Mouse (Mus musculus) brain, adult 2 months (tissue): ENCODE data around the gene St3gal3.
A peak's percentile ranks its signal among the peaks of the same experiment; 100 is the strongest.

Source experiments
- DNase-seq: peaks from one replicate; pipeline ENCODE4 v3.0.0; 2011; ENCODE audit warnings: low read depth, low spot score

Gene St3gal3

DNA sequence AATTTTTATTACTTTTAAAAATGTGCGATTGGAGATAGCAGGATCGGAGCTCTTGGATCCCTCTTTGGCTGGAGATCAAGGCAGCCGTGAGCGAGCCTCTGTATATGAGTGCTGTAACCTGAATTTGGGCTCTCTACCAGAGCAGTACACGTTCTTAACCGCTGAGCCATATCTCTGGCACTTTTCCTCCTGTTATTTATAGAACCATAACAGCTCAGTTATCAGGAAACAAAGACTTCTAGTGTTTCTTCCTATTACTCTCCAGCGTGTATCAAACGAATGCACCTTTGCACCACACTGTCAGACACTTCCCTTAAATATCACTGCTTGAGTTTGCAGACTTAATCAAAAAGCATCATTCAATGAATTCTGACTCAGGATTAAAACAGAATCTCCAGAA, 147.9 kb downstream of the St3gal3 start:
- DNase-seq: peak; percentile 43

DNA sequence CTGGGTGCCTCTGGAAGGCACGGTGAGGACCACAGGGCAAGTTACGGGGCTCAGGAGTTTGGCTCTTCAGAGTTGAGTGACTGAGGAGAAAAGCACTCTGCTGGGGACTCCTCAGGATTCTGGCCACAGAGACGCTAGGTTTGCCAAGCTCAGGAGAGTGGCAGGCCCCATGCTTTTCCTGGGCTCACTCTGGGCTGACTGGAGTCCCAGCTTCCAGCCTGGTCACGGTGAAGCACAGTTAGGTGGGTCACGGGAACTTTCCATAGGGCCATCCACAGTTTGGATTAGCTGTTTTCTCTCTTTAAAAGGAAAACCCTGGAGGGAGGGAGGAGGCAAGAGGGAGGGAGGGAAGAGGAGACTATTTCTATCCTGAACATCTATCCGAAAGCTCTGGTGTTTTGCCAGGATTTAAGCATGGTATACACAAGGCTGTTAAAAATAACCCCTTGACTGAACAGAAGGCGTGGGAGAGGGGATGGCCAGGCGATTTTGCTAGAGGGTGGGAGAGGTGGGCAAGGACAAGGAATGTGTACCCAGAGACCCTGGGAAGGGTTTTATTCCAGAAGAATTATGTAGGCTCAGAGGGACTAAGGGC, 149.6 kb downstream of the St3gal3 start:
- peak; percentile 87 for DNase-seq

DNA sequence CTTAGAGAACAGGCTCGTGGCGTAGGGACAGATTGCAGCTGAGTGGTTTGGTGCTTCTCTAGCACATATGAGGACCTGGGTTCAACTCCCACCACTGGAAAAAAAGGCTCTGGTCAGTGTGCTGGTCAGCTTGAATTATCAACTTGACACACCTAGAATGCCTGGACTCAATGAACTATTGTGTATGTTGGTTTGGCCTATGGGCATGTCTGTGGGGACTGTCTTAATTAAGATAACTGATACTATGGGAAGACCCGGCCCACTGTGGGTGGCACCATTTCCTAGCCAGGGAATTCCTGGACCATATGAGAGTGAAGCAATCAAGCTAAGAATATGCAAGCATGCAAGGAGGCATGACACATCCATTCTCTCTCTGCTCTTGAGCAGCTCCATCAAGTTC, 150.5 kb downstream of the St3gal3 start:
- no peak for DNase-seq

DNA sequence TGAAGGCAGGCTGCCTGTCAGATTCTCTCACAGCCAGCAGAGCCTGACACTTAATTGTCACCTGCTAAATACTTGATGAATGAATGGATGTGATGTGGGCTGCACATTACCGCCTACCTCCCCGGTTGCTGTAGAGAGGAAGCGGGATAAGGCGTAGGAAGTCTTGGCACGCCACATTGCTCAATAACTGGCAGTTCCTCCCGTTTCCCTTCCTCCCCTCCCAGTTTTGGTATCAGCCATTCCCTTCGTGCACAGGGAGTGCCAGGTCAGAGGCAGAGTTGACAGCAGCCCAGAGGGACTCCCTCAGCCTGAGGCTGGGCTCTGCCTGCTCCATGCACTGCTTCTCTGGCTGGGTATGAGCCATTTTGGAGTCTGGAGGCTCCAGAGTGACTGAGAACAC, 152.0 kb downstream of the St3gal3 start:
- peak; percentile 87 for DNase-seq

DNA sequence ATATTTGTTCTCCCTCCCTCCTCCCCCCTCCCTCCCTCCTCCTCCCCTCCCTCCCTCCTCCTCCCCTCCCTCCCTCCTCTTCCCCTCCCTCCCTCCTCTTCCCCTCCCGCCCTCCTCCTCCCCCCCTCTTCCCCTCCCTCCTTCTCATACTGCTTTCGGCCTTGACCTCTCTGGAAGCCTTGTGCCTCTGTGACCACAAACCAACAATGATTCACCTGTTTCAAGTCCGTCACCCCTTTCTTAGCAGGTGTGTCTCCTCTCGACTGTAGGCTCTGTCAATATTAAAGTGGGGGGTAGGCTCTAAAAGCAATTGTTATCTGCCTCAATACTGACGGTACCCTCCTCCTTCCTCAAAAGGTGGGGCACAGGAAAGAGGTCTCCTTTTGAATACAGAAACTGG, 153.2 kb downstream of the St3gal3 start:
- no peak for DNase-seq

DNA sequence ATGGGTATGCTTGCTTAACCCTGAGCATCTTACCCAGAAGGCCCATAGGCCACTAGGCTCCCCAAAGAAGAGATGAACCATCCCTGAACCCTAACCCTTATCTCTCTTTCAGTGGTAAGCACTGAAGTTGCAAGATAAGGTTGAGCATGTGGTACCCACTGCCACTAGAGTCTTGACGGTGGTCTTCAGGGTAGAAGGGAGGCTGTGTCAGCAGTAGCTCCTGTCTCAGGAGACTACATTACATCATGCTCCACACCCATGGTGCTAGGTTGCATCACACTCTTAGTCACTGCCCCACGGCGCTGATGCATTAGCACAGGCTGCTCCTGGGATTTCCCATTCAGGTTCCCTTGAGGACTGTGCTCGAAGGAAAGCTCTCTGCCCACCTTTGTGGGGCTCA, 154.6 kb downstream of the St3gal3 start:
- no peak for DNase-seq

DNA sequence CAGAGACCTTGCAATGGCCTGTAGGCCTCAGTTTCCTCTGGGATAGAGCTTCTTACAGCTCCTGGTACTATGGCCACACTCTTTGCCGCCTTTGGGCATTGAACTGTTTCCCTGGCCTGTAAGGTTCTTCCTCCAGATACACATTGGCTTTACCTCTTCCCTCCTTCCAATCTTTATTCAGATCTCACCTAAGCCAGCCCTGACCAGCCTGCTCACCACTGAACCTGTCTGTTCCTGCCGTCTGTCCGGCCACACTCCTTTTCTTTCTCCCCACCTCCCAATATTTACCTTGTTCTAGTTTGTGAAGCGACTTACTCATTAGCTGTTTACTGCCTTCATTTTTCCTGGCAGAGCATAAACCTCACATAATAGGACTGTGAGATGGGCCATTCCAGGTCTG, 155.5 kb downstream of the St3gal3 start:
- DNase-seq: no peak

DNA sequence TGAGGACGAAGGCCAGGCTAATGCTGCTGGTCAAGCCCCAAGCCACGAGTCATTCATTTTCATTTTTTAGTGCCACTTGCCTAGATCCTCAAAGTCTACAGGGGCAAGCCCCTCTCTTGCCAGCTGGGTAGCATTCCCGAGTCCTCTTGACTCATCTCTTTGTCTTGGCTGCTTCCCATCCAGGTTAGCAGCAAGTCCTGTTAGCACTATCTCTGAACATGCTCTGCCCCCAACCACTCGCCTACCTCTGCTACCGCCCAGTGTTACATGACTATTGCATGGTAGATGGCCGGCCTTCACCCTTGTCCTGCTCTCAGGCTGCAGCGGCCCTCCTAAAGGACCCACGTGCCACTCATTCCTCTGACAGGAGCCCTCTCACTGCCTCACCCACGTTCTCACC, 156.4 kb downstream of the St3gal3 start:
- no peak for DNase-seq

DNA sequence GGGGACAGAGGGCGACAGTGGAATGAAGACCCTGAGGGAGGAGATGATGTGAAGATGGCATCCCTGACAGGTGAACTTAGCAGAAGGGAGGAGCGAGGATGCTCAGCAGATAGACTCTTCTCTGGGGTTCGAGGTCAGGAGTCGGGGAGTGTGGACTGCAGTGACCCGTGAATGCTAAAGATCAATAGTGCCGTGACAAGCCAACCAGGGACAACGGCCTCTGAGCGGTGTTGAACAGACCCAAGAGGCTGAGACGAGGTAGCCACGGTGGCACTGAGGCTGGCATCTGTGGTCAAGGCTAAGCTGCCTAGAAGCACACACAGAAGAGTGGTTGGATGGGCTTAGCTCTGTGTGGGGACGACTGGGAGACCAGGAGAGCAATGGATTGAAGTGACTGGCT, 156.9 kb downstream of the St3gal3 start:
- no peak for DNase-seq

DNA sequence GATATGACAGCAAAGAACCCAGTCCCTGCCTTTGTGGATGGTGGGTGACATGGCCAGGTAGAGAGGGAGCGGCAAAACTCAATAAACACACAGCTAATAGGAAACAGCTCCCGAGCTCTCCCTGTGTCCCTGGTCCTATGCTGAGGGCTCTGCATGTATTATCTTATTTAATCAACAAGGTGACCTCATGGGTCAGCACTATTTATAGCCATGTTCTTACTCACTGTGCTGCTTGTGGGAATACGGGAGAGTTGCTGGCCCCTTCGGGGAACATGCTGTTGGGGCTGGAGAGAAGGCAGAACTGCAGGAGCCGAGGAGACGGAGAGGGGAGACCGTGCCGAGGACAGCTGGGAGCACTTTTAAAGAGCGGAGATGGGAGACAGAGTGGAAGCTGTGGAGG, 157.3 kb downstream of the St3gal3 start:
- no peak for DNase-seq

DNA sequence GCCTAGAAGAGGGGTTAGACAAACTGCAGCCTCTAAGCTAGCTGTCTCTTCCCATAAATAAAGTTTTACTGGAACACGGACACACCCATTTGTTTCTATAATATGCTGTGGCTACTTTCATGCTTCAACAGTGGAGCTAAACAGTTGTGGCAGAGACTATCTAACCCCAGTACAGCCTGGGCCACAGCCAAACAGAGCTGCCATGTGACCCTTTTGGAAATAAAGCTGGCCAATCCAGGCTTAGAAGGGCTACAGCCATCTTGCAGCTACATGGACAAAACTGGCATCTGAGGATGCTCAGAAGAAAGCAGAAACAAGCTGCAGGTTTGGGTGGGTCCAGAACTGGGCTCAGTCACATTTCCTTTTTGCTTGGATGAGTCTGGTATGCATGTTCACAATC, 158.9 kb downstream of the St3gal3 start:
- DNase-seq: no peak

DNA sequence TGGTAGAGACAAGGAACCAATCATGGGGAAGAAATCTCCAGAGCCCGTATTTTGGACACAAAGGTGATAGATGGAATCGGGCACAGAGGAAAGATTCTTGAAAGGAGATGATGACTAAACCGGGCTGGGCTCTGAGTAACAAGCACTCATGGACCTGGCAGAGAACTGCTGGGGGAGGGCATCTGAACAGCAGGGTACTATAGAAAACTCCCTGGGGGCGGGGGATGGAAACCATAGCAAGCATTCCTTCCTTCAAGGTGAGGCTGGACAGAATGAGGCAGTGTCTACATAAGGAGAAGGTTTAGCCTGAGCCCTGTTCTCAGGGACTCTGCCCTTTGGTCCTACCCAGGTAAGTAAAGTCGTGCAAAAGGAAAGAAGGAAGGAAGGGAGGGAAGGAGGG, 160.0 kb downstream of the St3gal3 start:
- DNase-seq: peak; percentile 76

DNA sequence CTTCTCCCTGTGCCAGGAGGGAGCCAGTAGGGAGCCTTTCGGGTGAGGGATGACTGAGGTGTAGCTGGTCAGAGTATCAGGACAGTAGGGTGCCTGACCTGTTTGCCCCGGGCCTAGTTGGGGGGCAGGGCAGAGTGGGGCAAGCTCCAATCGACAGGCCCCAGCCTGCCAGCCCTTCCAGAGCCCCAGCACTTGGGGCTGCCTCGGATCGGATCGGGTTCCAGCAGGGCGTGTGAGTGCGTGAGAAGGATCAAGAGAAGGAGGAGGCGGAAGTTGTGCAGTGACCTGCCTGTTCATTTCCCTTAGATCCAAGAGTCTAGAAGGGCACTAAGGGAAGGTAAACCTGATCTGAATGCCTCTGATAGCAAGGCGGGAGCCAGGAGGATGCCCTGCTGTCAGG, 161.7 kb downstream of the St3gal3 start:
- DNase-seq: no peak

DNA sequence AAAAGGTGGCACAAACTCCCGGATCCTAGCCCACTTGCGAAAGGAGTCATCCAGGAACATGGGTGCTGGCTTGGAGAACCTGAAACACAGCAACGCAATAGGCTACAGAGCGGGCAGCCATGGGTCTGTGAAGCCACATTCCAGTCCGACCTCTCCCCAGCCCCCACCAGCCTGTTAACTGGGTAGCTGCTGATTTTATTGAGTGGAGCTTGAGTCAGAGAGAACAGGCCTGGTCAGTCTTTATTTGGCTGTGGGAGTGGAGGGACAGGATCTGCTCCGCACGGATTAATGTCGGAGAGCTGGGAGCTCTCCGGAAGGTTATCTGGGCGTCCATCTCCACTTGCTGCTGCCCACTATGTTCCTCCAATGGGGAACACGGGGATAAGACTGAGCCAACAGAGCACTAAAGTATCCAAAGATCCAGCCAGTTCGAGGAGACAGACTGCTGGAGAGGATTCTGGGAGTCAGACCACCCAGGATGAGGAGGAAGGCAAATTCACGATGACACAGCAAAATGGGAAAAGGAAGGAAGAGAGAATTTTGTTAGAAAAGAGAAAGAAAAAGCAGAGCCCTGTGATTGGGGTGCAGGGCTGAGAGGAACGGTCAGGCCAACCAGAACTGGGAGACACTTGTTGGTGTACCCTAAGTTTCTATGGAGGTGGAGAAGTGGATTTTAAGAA, 170.2 kb downstream of the St3gal3 start:
- no peak for DNase-seq

DNA sequence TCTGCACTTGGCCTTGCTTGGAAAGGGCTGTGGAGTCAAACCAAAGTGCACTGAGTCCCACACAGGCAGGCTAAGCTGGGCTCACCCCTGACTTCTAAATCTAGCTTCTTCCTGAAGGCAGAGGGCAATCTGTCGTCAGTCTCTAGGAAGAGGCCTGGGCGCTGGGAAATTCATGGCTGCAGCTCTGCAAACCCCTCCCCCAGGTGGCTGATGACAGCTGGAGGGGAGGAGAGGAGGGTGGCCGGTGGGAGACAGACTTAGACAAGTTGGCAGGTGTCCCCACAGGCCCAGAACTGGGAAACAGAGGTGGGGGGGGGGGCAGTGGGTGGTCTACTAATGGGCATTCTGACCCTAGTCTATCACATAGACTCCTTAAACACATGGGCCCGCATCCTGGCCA, 177.2 kb downstream of the St3gal3 start:
- DNase-seq: no peak

DNA sequence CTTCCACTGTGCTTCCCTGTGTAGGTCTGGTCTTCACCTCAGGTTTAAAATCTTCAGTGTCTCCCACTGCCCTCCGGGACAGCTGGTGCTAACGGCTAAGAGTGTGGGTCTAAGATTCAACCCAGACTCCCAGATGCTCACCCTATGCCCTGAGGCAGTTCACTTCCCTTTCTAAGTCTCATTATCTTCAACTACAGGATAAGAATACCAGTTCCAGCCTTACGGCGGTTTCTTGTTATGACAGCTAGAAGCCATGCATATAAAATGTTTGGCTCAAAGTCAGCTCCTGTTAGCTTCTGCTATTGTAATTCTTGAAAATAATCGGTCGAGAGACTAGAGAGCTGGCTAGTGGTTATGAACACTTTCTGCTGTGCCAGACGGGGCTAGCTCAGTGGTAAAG, 187.2 kb downstream of the St3gal3 start:
- no peak for DNase-seq

DNA sequence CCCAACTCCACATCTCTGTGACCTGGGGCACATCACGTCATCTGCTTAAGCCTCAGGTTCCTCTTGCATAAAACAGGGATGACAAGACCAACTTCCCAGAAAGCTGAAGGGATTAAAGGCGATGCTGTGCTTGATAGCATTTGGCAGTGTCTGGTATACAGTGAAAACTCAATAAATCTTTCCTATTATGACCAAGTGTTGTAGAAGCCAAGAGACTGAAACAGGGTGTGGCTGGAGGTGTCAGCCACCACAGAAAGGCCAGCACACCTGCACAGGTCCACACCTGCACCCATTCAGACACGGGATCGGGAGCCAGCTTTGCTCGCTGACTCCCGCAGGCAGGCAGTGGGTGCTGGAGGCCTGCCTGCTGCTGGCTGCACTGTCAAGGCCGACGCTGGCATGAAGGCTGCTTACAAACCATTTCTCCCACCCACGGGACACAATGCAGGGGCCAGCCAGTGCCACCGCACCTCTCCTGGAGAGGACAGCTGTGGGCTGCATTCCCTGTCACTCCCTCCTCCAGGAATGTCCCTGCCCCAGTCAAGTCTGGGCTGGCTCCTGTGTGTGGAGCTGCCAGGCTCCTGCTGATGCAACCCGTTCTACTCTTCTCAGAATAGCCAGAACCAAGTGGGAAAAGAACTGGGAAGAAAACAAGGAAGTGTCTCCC, 187.9 kb downstream of the St3gal3 start:
- peak; percentile 50 for DNase-seq

DNA sequence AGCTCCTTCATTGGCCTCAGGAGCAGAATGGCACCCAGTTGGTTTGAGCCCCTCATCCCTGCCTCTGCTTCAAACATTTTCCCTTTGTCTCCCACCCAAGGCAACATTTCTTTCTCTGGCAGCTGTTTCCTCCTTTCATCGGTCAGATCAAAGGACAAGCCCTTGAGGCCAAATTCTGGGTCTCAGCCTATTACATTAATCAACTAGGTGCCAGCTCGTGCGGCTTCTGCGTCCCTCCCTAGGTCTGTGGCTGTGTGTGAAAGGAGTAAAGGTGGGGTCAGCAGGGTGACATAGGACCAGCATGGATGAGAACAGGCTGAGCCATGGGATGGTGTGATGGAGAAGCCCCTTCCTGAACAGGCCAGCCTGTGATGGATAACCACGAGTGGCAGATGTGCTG, 191.4 kb downstream of the St3gal3 start:
- no peak for DNase-seq

DNA sequence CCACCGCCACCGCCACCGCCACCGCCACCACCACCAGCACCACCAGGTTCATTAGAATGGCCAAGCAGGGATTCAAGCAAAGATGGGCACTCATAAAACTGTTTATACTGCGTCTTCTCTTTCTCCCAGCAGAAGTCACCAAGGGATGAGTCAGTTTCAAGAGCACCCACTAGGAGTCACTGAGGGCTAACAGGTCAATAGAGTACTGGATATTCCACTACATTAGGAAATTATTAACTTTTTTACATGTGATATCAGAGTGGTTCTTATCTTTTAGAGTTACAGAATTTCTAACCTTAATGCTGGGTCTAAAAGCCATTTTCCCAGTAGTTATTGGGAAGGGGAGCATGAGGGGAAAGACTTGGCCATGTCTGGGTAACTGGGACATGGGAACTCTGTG, 197.8 kb downstream of the St3gal3 start:
- DNase-seq: no peak

DNA sequence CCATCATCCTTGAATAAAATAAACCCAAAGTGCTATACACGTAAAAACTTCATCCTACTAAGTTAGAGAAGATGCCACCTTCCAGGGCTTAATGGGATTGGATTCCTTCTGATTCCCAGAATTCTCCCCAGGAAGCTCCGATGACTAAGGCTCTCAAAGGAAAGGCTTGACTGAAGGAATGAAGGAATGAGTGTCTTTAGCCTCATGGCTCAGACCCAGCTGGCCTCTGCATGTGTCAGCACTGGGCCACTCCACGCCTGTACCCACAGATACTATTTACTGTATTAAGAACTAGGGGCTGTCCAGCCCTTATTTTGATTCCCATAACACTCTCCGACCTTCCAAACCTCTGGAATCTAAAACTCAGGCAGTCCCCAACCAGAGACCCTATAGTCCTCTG, 200.6 kb downstream of the St3gal3 start:
- no peak for DNase-seq

DNA sequence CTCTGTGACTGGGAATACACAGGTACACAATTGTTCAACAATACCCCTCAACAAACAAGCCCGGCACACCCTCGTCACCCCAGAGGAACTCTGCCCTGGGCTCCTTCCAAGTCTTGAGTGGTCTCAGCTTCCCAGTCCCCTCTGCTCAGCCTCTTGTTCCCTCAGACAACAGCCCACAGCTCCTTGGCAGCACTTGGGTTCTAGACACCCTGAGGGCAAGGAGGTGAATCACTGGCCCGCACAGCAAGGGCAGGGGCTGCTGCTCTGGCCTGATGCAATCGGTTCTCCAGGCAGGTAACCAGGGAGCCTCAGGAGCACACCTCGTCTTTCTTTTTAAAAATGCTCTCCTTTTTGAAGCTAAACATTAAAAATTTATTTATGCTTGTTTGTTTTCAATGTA, 201.5 kb downstream of the St3gal3 start:
- DNase-seq: no peak

DNA sequence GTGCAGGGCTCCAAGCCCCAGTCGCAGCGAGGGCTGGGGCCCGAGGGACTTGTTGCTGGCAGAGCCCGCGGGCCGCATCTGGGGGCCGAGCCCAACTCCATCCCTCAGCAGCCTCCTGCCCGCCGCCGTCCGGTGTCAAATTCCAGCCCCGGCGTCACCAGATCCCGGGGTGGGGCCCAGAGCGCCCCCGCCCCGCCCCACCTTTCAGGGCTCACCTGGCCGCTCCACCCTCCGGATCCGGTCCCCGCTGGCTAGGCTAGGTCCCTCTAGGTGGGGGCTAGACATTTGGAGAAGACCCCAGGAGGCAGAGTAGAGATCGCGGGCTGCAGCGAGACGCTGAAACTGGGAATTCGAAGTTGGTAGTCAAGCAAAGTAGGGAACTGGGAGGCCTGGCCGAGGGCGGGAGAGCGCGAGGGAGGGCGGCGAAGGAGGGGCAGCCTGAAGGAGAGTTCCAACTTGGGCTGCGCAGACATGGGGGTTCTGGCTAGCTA, 205.3 kb downstream of the St3gal3 start, which contains the start of gene Artn:
TSS of gene Artn (minus strand) at position 373 of the 491 bp plus-strand sequence.
- no peak for DNase-seq

DNA sequence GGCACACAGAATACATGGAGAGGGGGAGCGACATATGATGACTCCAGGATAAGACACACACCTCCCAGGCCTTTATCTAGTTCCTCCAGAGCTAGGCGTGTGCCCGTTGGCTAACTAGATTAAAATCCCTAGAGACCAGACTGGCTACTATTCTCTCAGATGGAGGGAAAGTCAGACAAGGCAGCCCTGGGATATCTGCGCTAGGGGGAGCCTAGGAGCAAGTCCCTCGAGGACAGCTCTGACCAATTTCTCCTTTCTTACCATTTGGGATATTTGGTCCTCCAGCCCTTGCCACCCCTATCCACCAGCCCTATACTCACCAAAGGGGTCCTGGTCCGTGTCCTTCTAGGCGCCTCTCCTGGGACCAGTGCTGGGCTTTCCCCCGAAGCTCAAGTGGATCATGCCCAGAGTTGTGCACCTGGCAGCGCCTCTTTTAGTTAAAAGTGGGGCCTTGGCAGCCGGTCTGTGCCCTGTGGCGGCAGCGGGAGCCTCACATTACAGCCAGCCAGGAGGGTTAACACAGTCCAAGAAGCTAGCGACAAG, 205.9 kb downstream of the St3gal3 start:
- peak; percentile 72 for DNase-seq
